Mouse (Mus musculus) CH12.LX (cell line): ENCODE measurements at regions not wholly inside any gene's neighbourhood (a gene's known extent, or its start where the extent isn't known, plus 50 kb on each side); places are given as distances from the start of the nearest gene placed in this dataset.

Source experiments
- DNase-seq: peaks from one replicate; pipeline ENCODE4 v3.0.0-alpha.2; 2013; ENCODE audit errors: extremely low read depth
- H3K27ac ChIP-seq: 2 replicates; pipeline ENCODE4 v1.5.1; 2012; ENCODE audit warnings: low read depth, mild to moderate bottlenecking, control low read depth, moderate library complexity; ENCODE audit not compliant: insufficient read depth
- H3K27me3 ChIP-seq: replicated peaks from 2 replicates; pipeline ENCODE3; 2012; ENCODE audit warnings: inconsistent platforms
- H3K36me3 ChIP-seq, 2 experiments: replicated peaks in 1 of 2; 2 replicates each; pipeline versions ENCODE3 to v1.6.1; 2012; ENCODE audit warnings: inconsistent platforms in 1 of 2, low read length in 1 of 2, mild to moderate bottlenecking in 1 of 2, mixed read lengths in 1 of 2, moderate library complexity in 1 of 2; ENCODE audit not compliant: control insufficient read depth in 1 of 2, insufficient read depth in 1 of 2
- H3K4me1 ChIP-seq, 2 experiments: 2 replicates each; pipeline ENCODE4 v1.6.1; 2012; ENCODE audit warnings: inconsistent platforms in 1 of 2, moderate library complexity in 1 of 2; ENCODE audit not compliant: insufficient read depth in 2 of 2, control insufficient read depth in 1 of 2
- H3K4me2 ChIP-seq: 2 replicates; pipeline ENCODE4 v1.6.1; 2012; ENCODE audit warnings: low read depth, mild to moderate bottlenecking, control low read depth; ENCODE audit not compliant: poor library complexity, insufficient read depth, severe bottlenecking
- H3K4me3 ChIP-seq, 3 experiments: fragments of 150-350 bp in 1 of 3; sonication (generic) in 1 of 3; replicated peaks in 1 of 3; 2 replicates each; pipeline versions ENCODE3 to v1.5.1; 2011 to 2012; ENCODE audit warnings: low read depth in 2 of 3, low read length in 2 of 3, mild to moderate bottlenecking in 2 of 3, moderate library complexity in 2 of 3, control low read depth in 1 of 3, improper control_type of control experiment in 1 of 3, inconsistent platforms in 1 of 3, mixed read lengths in 1 of 3; ENCODE audit not compliant: poor library complexity in 1 of 3
- H3K79me2 ChIP-seq: replicated peaks from 2 replicates; pipeline ENCODE4 v1.6.1; 2012; ENCODE audit warnings: mild to moderate bottlenecking, moderate library complexity; ENCODE audit not compliant: control insufficient read depth, poor library complexity, insufficient read depth, severe bottlenecking; ENCODE audit errors: extremely low read depth
- H3K9ac ChIP-seq: 2 replicates; pipeline ENCODE4 v1.6.1; 2012; ENCODE audit warnings: low read depth, mild to moderate bottlenecking, control low read depth, moderate library complexity; ENCODE audit not compliant: insufficient read depth
- H3K9me3 ChIP-seq: replicated peaks from 2 replicates; pipeline ENCODE3; 2012; ENCODE audit warnings: low read length, inconsistent platforms, mixed read lengths
- BHLHE40 ChIP-seq: IDR thresholded peaks from 2 replicates; pipeline ENCODE4 v1.6.1; 2011; ENCODE audit warnings: mild to moderate bottlenecking, low read depth, low read length, improper control_type of control experiment
- CTCF ChIP-seq, 2 experiments: IDR thresholded peaks in 1 of 2; conservative IDR thresholded peaks in 1 of 2; 2 replicates each; pipeline ENCODE4 v1.5.1; 2011 to 2012; ENCODE audit warnings: low read depth in 2 of 2, low read length in 2 of 2, improper control_type of control experiment in 1 of 2, inconsistent platforms in 1 of 2, mild to moderate bottlenecking in 1 of 2, moderate library complexity in 1 of 2
- E2F4 ChIP-seq: IDR thresholded peaks from 2 replicates; pipeline ENCODE4 v1.6.1; 2011; ENCODE audit warnings: low read depth, low read length, improper control_type of control experiment; ENCODE audit not compliant: insufficient replicate concordance
- ELF1 ChIP-seq: IDR thresholded peaks from 2 replicates; pipeline ENCODE4 v1.6.1; 2014; ENCODE audit warnings: low read depth, mild to moderate bottlenecking, inconsistent platforms, low read length, improper control_type of control experiment
- ETS1 ChIP-seq: conservative IDR thresholded peaks from 2 replicates; pipeline ENCODE4 v1.6.1; 2012; ENCODE audit warnings: low read depth, mild to moderate bottlenecking, inconsistent platforms, low read length, improper control_type of control experiment, moderate library complexity
- GABPA ChIP-seq: IDR thresholded peaks from 2 replicates; pipeline ENCODE4 v1.6.1; 2012; ENCODE audit warnings: low read depth, low read length, improper control_type of control experiment, inconsistent platforms; ENCODE audit not compliant: insufficient replicate concordance
- HCFC1 ChIP-seq: IDR thresholded peaks from 2 replicates; pipeline ENCODE4 v1.6.1; 2012; ENCODE audit warnings: low read depth, mild to moderate bottlenecking, inconsistent platforms, low read length, improper control_type of control experiment
- IRF4 ChIP-seq: IDR thresholded peaks from 2 replicates; pipeline ENCODE4 v1.6.1; 2014; ENCODE audit warnings: low read depth, mild to moderate bottlenecking, inconsistent platforms, low read length, improper control_type of control experiment
- MAX ChIP-seq: IDR thresholded peaks from 2 replicates; pipeline ENCODE4 v1.6.1; 2011; ENCODE audit warnings: low read length, improper control_type of control experiment
- MXI1 ChIP-seq: IDR thresholded peaks from 2 replicates; pipeline ENCODE4 v1.6.1; 2011; ENCODE audit warnings: mild to moderate bottlenecking, low read depth, low read length, improper control_type of control experiment
- NELFE ChIP-seq: IDR thresholded peaks from 2 replicates; pipeline ENCODE4 v1.6.1; 2011; ENCODE audit warnings: low read depth, low read length, improper control_type of control experiment
- POLR2A ChIP-seq: IDR thresholded peaks from 2 replicates; pipeline ENCODE4 v1.6.1; 2011; ENCODE audit warnings: low read depth, mild to moderate bottlenecking, improper control_type of control experiment, low read length
- POLR2AphosphoS2 ChIP-seq: IDR thresholded peaks from 2 replicates; pipeline ENCODE4 v1.6.1; 2011; ENCODE audit warnings: low read depth, low read length, improper control_type of control experiment
- RAD21 ChIP-seq: IDR thresholded peaks from 2 replicates; pipeline ENCODE4 v1.6.1; 2011; ENCODE audit warnings: low read depth, mild to moderate bottlenecking, low read length, improper control_type of control experiment, moderate library complexity
- SMC3 ChIP-seq: IDR thresholded peaks from 2 replicates; pipeline ENCODE4 v1.6.1; 2011; ENCODE audit warnings: low read depth, low read length, improper control_type of control experiment
- TBP ChIP-seq: conservative IDR thresholded peaks from 2 replicates; pipeline ENCODE4 v1.6.1; 2011; ENCODE audit warnings: low read depth, low read length, improper control_type of control experiment
- UBTF ChIP-seq: IDR thresholded peaks from 2 replicates; pipeline ENCODE4 v1.6.1; 2012; ENCODE audit warnings: low read depth, mild to moderate bottlenecking, inconsistent platforms, low read length, improper control_type of control experiment, moderate library complexity
- USF1 ChIP-seq: IDR thresholded peaks from 2 replicates; pipeline ENCODE4 v1.6.1; 2014; ENCODE audit warnings: low read depth, mild to moderate bottlenecking, inconsistent platforms, low read length, improper control_type of control experiment
- USF2 ChIP-seq: conservative IDR thresholded peaks from 2 replicates; pipeline ENCODE4 v1.6.1; 2011; ENCODE audit warnings: low read depth, low read length, improper control_type of control experiment
- dilution Hi-C: fragments of 300-500 bp; cut with MboI; formaldehyde crosslinking; loops from 2 replicates; pipeline ENCODE4 v1.14.3; 2020; ENCODE audit warnings: low sequenced_read_pairs; ENCODE audit not compliant: extremely low pct_unique_long_range_greater_than_20kb, extremely low pct_ligation_motif_present
- in situ Hi-C: fragments of 300-500 bp; cut with MboI; formaldehyde crosslinking; loops from 3 replicates; pipeline ENCODE4 v1.14.3; 2019; ENCODE audit warnings: low sequenced_read_pairs, low pct_ligation_motif_present, low pct_unique_long_range_greater_than_20kb, mixed read lengths

- Histone ChIP-seq H3K9me3 (no peaks in the 10 kb centered on the region), H3K79me2 (no peaks in the 10 kb centered on the region), H3K4me3 (no peak overlapping the region), H3K27me3 (no peaks in the 10 kb centered on the region), H3K27ac (no peak overlapping the region), H3K9ac (no peak overlapping the region), H3K36me3 (no peaks in the 10 kb centered on the region), H3K4me2 (no peak overlapping the region), H3K4me1 (no peaks in the 10 kb centered on the region)
- dilution Hi-C loops (no loop called here), in situ Hi-C loops (no loop called here)
- DNase-seq, result no peak
- no peak for TF ChIP-seq HCFC1
- TF ChIP-seq GABPA, result no peak
- TF ChIP-seq BHLHE40, result no peak
- TF ChIP-seq ELF1, result no peak
- TF ChIP-seq POLR2AphosphoS2, result no peak
- TF ChIP-seq MXI1, result no peak
- TF ChIP-seq ETS1, result no peak
- TF ChIP-seq USF2, result no peak
- no peak for TF ChIP-seq POLR2A
- no peak for TF ChIP-seq USF1
- no peak for TF ChIP-seq CTCF (conservative IDR thresholded peaks at IDR 0.05 in 1 of 2, IDR thresholded peaks at IDR 0.05 in 1 of 2; ENCODE audit: low read depth in 2 of 2, low read length in 2 of 2)
- TF ChIP-seq UBTF, result no peak
- no peak for TF ChIP-seq MAX
These were observed 432.0 kb upstream of the Mctp2 start for GRCm38 (mm10) chr7:72738324-72738944.

GRCm38 (mm10) chr7:72742376-72742775 is 436.0 kb upstream of the Mctp2 start:
- in situ Hi-C loops (no loop called here), dilution Hi-C loops (no loop called here)
- no peak for DNase-seq
- TF ChIP-seq USF1, result no peak
- no peak for TF ChIP-seq SMC3
- TF ChIP-seq TBP, result no peak
- TF ChIP-seq IRF4, result no peak
- no peak for TF ChIP-seq MXI1
- no peak for TF ChIP-seq RAD21
- no peak for TF ChIP-seq NELFE
- TF ChIP-seq E2F4, result no peak
- Histone ChIP-seq H3K9ac (no peak overlapping the region), H3K4me3 (no peak overlapping the region), H3K79me2 (no peaks in the 10 kb centered on the region), H3K36me3 (no peaks in the 10 kb centered on the region), H3K27ac (no peak overlapping the region), H3K4me2 (no peak overlapping the region), H3K9me3 (no peaks in the 10 kb centered on the region), H3K4me1 (no peaks in the 10 kb centered on the region), H3K27me3 (no peaks in the 10 kb centered on the region)
